Comparison of ENCODE assay signal across 20 mouse cellular contexts in the genomic region with DNA sequence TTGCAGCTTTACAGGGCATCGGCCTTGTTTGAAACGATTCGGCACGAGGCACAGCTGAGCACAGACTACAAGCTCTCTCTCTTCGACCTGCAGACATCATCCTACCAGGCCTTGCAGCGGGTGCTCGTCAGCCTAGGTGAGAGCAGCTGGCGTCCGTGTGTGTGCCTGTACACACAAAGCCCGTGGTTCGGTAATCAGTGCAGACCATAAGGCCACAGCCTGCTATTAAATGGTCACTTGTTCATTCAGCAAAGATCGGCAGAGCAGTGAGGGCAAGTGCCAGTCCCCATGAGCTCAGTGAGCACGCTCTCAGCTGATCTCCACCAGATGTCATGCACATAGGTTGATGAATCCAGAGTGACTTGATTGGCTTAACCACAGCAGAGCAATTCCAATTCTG.
DNase-seq lines count a peak whose midpoint lies in the region; ATAC-seq and TF ChIP-seq lines count a peak whose summit lies in the region.
"Had no signal": no experiment of that assay in that cellular context is flagged by ENCODE, and none has a peak within 500 bp of the region (broad histone marks: within the 10 kb centered on the region; RNA-seq: fewer than 3 reads in every experiment).

No protein-coding gene starts in this region.

- no peak overlapping the region for H3K4me3 ChIP-seq in hindbrain, embryonic 10.5 days
- H3K4me3 ChIP-seq in hindbrain, embryonic 16.5 days (ENCODE audit: low read length): no peak overlapping the region
- no peak overlapping the region for H3K4me3 ChIP-seq in forebrain, embryonic 15.5 days
- H3K4me3 ChIP-seq in hindbrain, embryonic 15.5 days: no peak overlapping the region
- H3K4me3 ChIP-seq in thymus, adult 2 months (ENCODE audit: control insufficient read depth, insufficient read depth, low read length): no peak overlapping the region

- 66% methylated on average over 13 of the region's 13 CpGs for WGBS in hindbrain, embryonic 10.5 days
- WGBS in hindbrain, embryonic 16.5 days: 42% methylated on average over 13 of the region's 13 CpGs
- 60% methylated on average over 13 of the region's 13 CpGs for WGBS in forebrain, embryonic 15.5 days
- WGBS in hindbrain, embryonic 15.5 days: 42% methylated on average over 13 of the region's 13 CpGs
- 94% methylated on average over 13 of the region's 13 CpGs for WGBS in thymus, adult 2 months

- H3K9me3 ChIP-seq in hindbrain, embryonic 10.5 days: no peaks in the 10 kb centered on the region
- H3K9me3 ChIP-seq in hindbrain, embryonic 16.5 days (ENCODE audit: control insufficient read depth, low read length): no peaks in the 10 kb centered on the region
- H3K9me3 ChIP-seq in forebrain, embryonic 15.5 days: no peaks in the 10 kb centered on the region
- no peaks in the 10 kb centered on the region for H3K9me3 ChIP-seq in hindbrain, embryonic 15.5 days

- H3K4me2 ChIP-seq in hindbrain, embryonic 16.5 days (ENCODE audit: low read length): no peak overlapping the region
- no peak overlapping the region for H3K4me2 ChIP-seq in forebrain, embryonic 15.5 days (replicated peaks)
- H3K4me2 ChIP-seq in hindbrain, embryonic 15.5 days: no peak overlapping the region
- H3K4me2 ChIP-seq: liver, embryonic 11.5 days had no signal

- ATAC-seq in hindbrain, embryonic 16.5 days: no peak
- ATAC-seq in forebrain, embryonic 15.5 days (replicated peaks): peak; percentile 15; the same call in 1 of the 2 replicates
- ATAC-seq in hindbrain, embryonic 15.5 days (ENCODE audit: low FRiP score, low read depth): no peak
- ATAC-seq: activated CD4-positive, CD25-positive, alpha-beta regulatory T cell, adult 4 months; inflammation-experienced regulatory T-cells, adult 6 months; Patski had no signal

- H3K36me3 ChIP-seq in hindbrain, embryonic 10.5 days: peaks cover 29% of the 10 kb centered on the region; the same call in 1 of the 2 replicates
- peaks cover 17% of the 10 kb centered on the region for H3K36me3 ChIP-seq in hindbrain, embryonic 16.5 days (ENCODE audit: control insufficient read depth, insufficient read depth, low read length)
- peaks cover 46% of the 10 kb centered on the region for H3K36me3 ChIP-seq in forebrain, embryonic 15.5 days
- peaks cover 6% of the 10 kb centered on the region; the same call in 1 of the 2 replicates for H3K36me3 ChIP-seq in hindbrain, embryonic 15.5 days
- no peaks in the 10 kb centered on the region for H3K36me3 ChIP-seq in thymus, adult 2 months (ENCODE audit: control insufficient read depth, insufficient read depth, low read length)

- H3K27me3 ChIP-seq in hindbrain, embryonic 10.5 days (ENCODE audit: insufficient read depth, poor library complexity, severe bottlenecking): peaks cover 35% of the 10 kb centered on the region
- H3K27me3 ChIP-seq in hindbrain, embryonic 16.5 days (replicated peaks; ENCODE audit: control insufficient read depth, insufficient read depth, low read length): no peaks in the 10 kb centered on the region
- no peaks in the 10 kb centered on the region for H3K27me3 ChIP-seq in forebrain, embryonic 15.5 days
- no peaks in the 10 kb centered on the region for H3K27me3 ChIP-seq in hindbrain, embryonic 15.5 days
- no peaks in the 10 kb centered on the region for H3K27me3 ChIP-seq in thymus, adult 2 months (ENCODE audit: control insufficient read depth, insufficient read depth, low read length)
- H3K27me3 ChIP-seq: Patski had no signal

- no peak overlapping the region for H3K9ac ChIP-seq in hindbrain, embryonic 16.5 days (ENCODE audit: low read depth, low read length)
- H3K9ac ChIP-seq in forebrain, embryonic 15.5 days (replicated peaks): no peak overlapping the region
- H3K9ac ChIP-seq in hindbrain, embryonic 15.5 days: no peak overlapping the region

- TF ChIP-seq CTCF in thymus, adult 2 months (IDR thresholded peaks at IDR 0.05; ENCODE audit: borderline replicate concordance, control insufficient read depth, extremely low read depth, insufficient read depth, low read length, poor library complexity): no peak

- peak overlapping the region; percentile 67; the same call in 1 of the 2 replicates for H3K27ac ChIP-seq in hindbrain, embryonic 10.5 days
- H3K27ac ChIP-seq in hindbrain, embryonic 16.5 days (ENCODE audit: low read depth, low read length): no peak overlapping the region
- peak overlapping the region; percentile 36; the same call in 1 of the 2 replicates for H3K27ac ChIP-seq in forebrain, embryonic 15.5 days (replicated peaks)
- H3K27ac ChIP-seq in hindbrain, embryonic 15.5 days (replicated peaks): 0 out of 2 replicates have a peak overlapping the region, but pooled peaks have one; percentile 18
- no peak overlapping the region for H3K27ac ChIP-seq in thymus, adult 2 months (ENCODE audit: control insufficient read depth, insufficient read depth, low read length)
- H3K27ac ChIP-seq: macrophage had no signal

- no peak for TF ChIP-seq POLR2A in thymus, adult 2 months (IDR thresholded peaks at IDR 0.05; ENCODE audit: control insufficient read depth, extremely low read depth, insufficient read depth, low read length, poor library complexity)

- DNase-seq in hindbrain, embryonic 10.5 days (ENCODE audit: low spot score): no peak
- DNase-seq in retina, embryonic 14.5 days (ENCODE audit: low spot score): peak; percentile 65
- DNase-seq in adrenal gland, adult 8-10 months: no peak
- DNase-seq in thymus, adult 2 months: no peak
- DNase-seq: adrenal gland, postnatal 25 days; cerebellum, adult 8-10 months; gastrocnemius, postnatal 25 days; heart, postnatal 10 days; kidney, postnatal 4 days; layer of hippocampus, postnatal 36 days; lung, adult 2 months; right cerebral cortex, adult 18-20 months had no signal

- peaks cover 93% of the 10 kb centered on the region for H3K4me1 ChIP-seq in hindbrain, embryonic 10.5 days (replicated peaks)
- peaks cover 32% of the 10 kb centered on the region for H3K4me1 ChIP-seq in hindbrain, embryonic 16.5 days (ENCODE audit: control insufficient read depth, insufficient read depth, low read depth, low read length)
- H3K4me1 ChIP-seq in forebrain, embryonic 15.5 days: peaks cover 38% of the 10 kb centered on the region
- H3K4me1 ChIP-seq in hindbrain, embryonic 15.5 days (replicated peaks): peaks cover 58% of the 10 kb centered on the region
- peaks cover 12% of the 10 kb centered on the region for H3K4me1 ChIP-seq in thymus, adult 2 months (replicated peaks; ENCODE audit: control insufficient read depth, insufficient read depth, low read length)

Comparison
In these comparisons a context has a peak if more than half of its experiments do, and no peak if none do; other contexts are left out.
1. H3K27ac ChIP-seq: peak in hindbrain, embryonic 10.5 days (single experiment), forebrain, embryonic 15.5 days (single experiment) and hindbrain, embryonic 15.5 days (single experiment); none in hindbrain, embryonic 16.5 days (single experiment) and thymus, adult 2 months (single experiment).